Mouse (Mus musculus): ENCODE measurements around the gene Cbfa2t2. TPM values are rescaled to one million over a fixed set of nuclear protein-coding genes. Genes with fewer than 3 reads are reported as not detected.
A peak's percentile ranks its signal among the peaks of the same experiment; 100 is the strongest.

Gene Cbfa2t2
- polyA plus RNA-seq, 1 experiment: 12.6 TPM

GRCm38 (mm10) chr2:154436076-154436457, 214 bp upstream of the Cbfa2t2 start:
- no peaks in the 10 kb centered on the region; the same call in 1 of the 2 replicates for H3K4me1 ChIP-seq (ENCODE audit: control insufficient read depth, insufficient read depth, low read length)
- H3K27me3 ChIP-seq (ENCODE audit: control insufficient read depth, insufficient read depth, low read length): no peaks in the 10 kb centered on the region
- H3K4me3 ChIP-seq (ENCODE audit: control insufficient read depth, low read depth, low read length): peak overlapping the region; percentile 86
- peak overlapping the region; percentile 95 for H3K27ac ChIP-seq (ENCODE audit: control insufficient read depth, insufficient read depth, low read depth, low read length)
- TF ChIP-seq CTCF (IDR thresholded peaks at IDR 0.05; ENCODE audit: control insufficient read depth, insufficient read depth, insufficient replicate concordance, low read depth, low read length) (no peak), POLR2A (IDR thresholded peaks at IDR 0.05; ENCODE audit: control insufficient read depth, low read depth, low read length) (peak; percentile 43; the same call in 1 of the 2 replicates)
- no peaks in the 10 kb centered on the region for H3K36me3 ChIP-seq (ENCODE audit: control insufficient read depth, insufficient read depth, low read length)

GRCm38 (mm10) chr2:154437191-154437527, 878 bp downstream of the Cbfa2t2 start:
- Histone ChIP-seq H3K36me3 (ENCODE audit: control insufficient read depth, insufficient read depth, low read length) (no peaks in the 10 kb centered on the region), H3K27ac (ENCODE audit: control insufficient read depth, insufficient read depth, low read depth, low read length) (peak overlapping the region; percentile 90; the same call in 1 of the 2 replicates)
- TF ChIP-seq POLR2A (IDR thresholded peaks at IDR 0.05; ENCODE audit: control insufficient read depth, low read depth, low read length) (no peak), CTCF (IDR thresholded peaks at IDR 0.05; ENCODE audit: control insufficient read depth, insufficient read depth, insufficient replicate concordance, low read depth, low read length) (no peak)

GRCm38 (mm10) chr2:154440453-154440852, 4.2 kb downstream of the Cbfa2t2 start:
- TF ChIP-seq POLR2A (IDR thresholded peaks at IDR 0.05; ENCODE audit: control insufficient read depth, low read depth, low read length) (no peak), CTCF (IDR thresholded peaks at IDR 0.05; ENCODE audit: control insufficient read depth, insufficient read depth, insufficient replicate concordance, low read depth, low read length) (no peak)
- Histone ChIP-seq H3K27ac (ENCODE audit: control insufficient read depth, insufficient read depth, low read depth, low read length) (no peak overlapping the region), H3K27me3 (ENCODE audit: control insufficient read depth, insufficient read depth, low read length) (no peaks in the 10 kb centered on the region), H3K36me3 (ENCODE audit: control insufficient read depth, insufficient read depth, low read length) (no peaks in the 10 kb centered on the region), H3K4me1 (ENCODE audit: control insufficient read depth, insufficient read depth, low read length) (no peaks in the 10 kb centered on the region; the same call in 1 of the 2 replicates), H3K4me3 (ENCODE audit: control insufficient read depth, low read depth, low read length) (no peak overlapping the region)

More at GRCm38 (mm10) chr2:154437191-154437527, 878 bp downstream of the Cbfa2t2 start:
- Histone ChIP-seq H3K27me3 (ENCODE audit: control insufficient read depth, insufficient read depth, low read length) (no peaks in the 10 kb centered on the region), H3K4me1 (ENCODE audit: control insufficient read depth, insufficient read depth, low read length) (no peaks in the 10 kb centered on the region; the same call in 1 of the 2 replicates), H3K4me3 (ENCODE audit: control insufficient read depth, low read depth, low read length) (peak overlapping the region; percentile 91)

- no peak for TF ChIP-seq POLR2A (IDR thresholded peaks at IDR 0.05; ENCODE audit: control insufficient read depth, low read depth, low read length)
- no peak for TF ChIP-seq CTCF (IDR thresholded peaks at IDR 0.05; ENCODE audit: control insufficient read depth, insufficient read depth, insufficient replicate concordance, low read depth, low read length)
- H3K36me3 ChIP-seq (ENCODE audit: control insufficient read depth, insufficient read depth, low read length): no peaks in the 10 kb centered on the region
- H3K27ac ChIP-seq (ENCODE audit: control insufficient read depth, insufficient read depth, low read depth, low read length): no peak overlapping the region
- no peak overlapping the region for H3K4me3 ChIP-seq (ENCODE audit: control insufficient read depth, low read depth, low read length)
- H3K27me3 ChIP-seq (ENCODE audit: control insufficient read depth, insufficient read depth, low read length): no peaks in the 10 kb centered on the region
- no peaks in the 10 kb centered on the region for H3K4me1 ChIP-seq (ENCODE audit: control insufficient read depth, insufficient read depth, low read length)
Observed at GRCm38 (mm10) chr2:154447821-154448220, 11.5 kb downstream of the Cbfa2t2 start.

- TF ChIP-seq POLR2A (IDR thresholded peaks at IDR 0.05; ENCODE audit: control insufficient read depth, low read depth, low read length) (no peak), CTCF (IDR thresholded peaks at IDR 0.05; ENCODE audit: control insufficient read depth, insufficient read depth, insufficient replicate concordance, low read depth, low read length) (no peak)
- H3K4me1 ChIP-seq (ENCODE audit: control insufficient read depth, insufficient read depth, low read length): no peaks in the 10 kb centered on the region
- H3K4me3 ChIP-seq (ENCODE audit: control insufficient read depth, low read depth, low read length): no peak overlapping the region
- no peaks in the 10 kb centered on the region for H3K27me3 ChIP-seq (ENCODE audit: control insufficient read depth, insufficient read depth, low read length)
- no peak overlapping the region for H3K27ac ChIP-seq (ENCODE audit: control insufficient read depth, insufficient read depth, low read depth, low read length)
- no peaks in the 10 kb centered on the region for H3K36me3 ChIP-seq (ENCODE audit: control insufficient read depth, insufficient read depth, low read length)
Observed at GRCm38 (mm10) chr2:154448633-154449032, 12.4 kb downstream of the Cbfa2t2 start.

DNA sequence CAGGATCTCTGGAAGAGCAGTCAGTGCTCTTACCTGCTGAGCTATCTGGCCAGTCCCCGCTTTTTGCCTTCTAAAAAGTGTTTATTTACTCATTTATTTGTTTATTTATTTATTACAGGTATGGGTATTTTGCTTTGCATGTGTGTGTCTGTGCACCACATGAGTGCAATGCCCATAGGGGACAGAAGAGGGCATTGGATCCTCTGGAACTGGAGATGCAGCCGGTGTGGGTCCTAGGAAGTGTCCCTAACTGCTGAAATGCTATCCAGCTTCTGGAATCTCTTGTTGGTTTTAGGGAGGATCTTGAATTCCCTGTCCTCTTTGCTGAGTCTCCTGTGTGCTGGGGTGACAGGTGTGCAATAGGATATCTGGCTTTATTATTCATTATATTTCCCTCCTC, 16.7 kb downstream of the Cbfa2t2 start:
- TF ChIP-seq CTCF (IDR thresholded peaks at IDR 0.05; ENCODE audit: control insufficient read depth, insufficient read depth, insufficient replicate concordance, low read depth, low read length): no peak
- no peak for TF ChIP-seq POLR2A (IDR thresholded peaks at IDR 0.05; ENCODE audit: control insufficient read depth, low read depth, low read length)
- no peak overlapping the region for H3K4me3 ChIP-seq (ENCODE audit: control insufficient read depth, low read depth, low read length)
- no peaks in the 10 kb centered on the region for H3K36me3 ChIP-seq (ENCODE audit: control insufficient read depth, insufficient read depth, low read length)
- H3K4me1 ChIP-seq (ENCODE audit: control insufficient read depth, insufficient read depth, low read length): no peaks in the 10 kb centered on the region
- H3K27ac ChIP-seq (ENCODE audit: control insufficient read depth, insufficient read depth, low read depth, low read length): no peak overlapping the region
- H3K27me3 ChIP-seq (ENCODE audit: control insufficient read depth, insufficient read depth, low read length): no peaks in the 10 kb centered on the region

- H3K27ac ChIP-seq (ENCODE audit: control insufficient read depth, insufficient read depth, low read depth, low read length): no peak overlapping the region
- H3K4me3 ChIP-seq (ENCODE audit: control insufficient read depth, low read depth, low read length): no peak overlapping the region
- H3K27me3 ChIP-seq (ENCODE audit: control insufficient read depth, insufficient read depth, low read length): no peaks in the 10 kb centered on the region
- no peak for TF ChIP-seq POLR2A (IDR thresholded peaks at IDR 0.05; ENCODE audit: control insufficient read depth, low read depth, low read length)
- TF ChIP-seq CTCF (IDR thresholded peaks at IDR 0.05; ENCODE audit: control insufficient read depth, insufficient read depth, insufficient replicate concordance, low read depth, low read length): no peak
- H3K36me3 ChIP-seq (ENCODE audit: control insufficient read depth, insufficient read depth, low read length): no peaks in the 10 kb centered on the region
- H3K4me1 ChIP-seq (ENCODE audit: control insufficient read depth, insufficient read depth, low read length): no peaks in the 10 kb centered on the region
Observed at GRCm38 (mm10) chr2:154454099-154454498, 17.8 kb downstream of the Cbfa2t2 start.

DNA sequence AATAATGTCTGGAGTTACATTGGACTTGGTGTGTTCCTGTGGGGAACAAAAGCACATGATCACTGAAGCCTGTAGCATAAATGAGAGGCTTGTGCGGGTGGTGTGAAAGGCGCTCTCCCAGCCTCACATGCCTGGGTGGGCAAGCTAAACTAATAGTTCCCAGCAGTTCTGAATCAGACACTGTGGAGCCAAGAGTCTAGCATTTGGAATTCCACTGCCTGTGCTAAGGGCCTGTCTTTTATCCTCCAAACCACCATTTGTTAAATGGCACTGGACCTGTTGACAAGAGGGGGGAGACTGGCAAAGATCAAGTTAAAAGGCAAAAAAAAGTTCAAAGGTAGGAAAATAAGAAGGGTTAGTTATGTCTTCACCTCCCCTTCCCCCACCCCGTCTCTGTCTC, 18.3 kb downstream of the Cbfa2t2 start:
- no peak overlapping the region for H3K4me3 ChIP-seq (ENCODE audit: control insufficient read depth, low read depth, low read length)
- no peak overlapping the region for H3K27ac ChIP-seq (ENCODE audit: control insufficient read depth, insufficient read depth, low read depth, low read length)
- H3K4me1 ChIP-seq (ENCODE audit: control insufficient read depth, insufficient read depth, low read length): no peaks in the 10 kb centered on the region
- no peak for TF ChIP-seq POLR2A (IDR thresholded peaks at IDR 0.05; ENCODE audit: control insufficient read depth, low read depth, low read length)
- no peak for TF ChIP-seq CTCF (IDR thresholded peaks at IDR 0.05; ENCODE audit: control insufficient read depth, insufficient read depth, insufficient replicate concordance, low read depth, low read length)
- no peaks in the 10 kb centered on the region for H3K36me3 ChIP-seq (ENCODE audit: control insufficient read depth, insufficient read depth, low read length)
- no peaks in the 10 kb centered on the region for H3K27me3 ChIP-seq (ENCODE audit: control insufficient read depth, insufficient read depth, low read length)

Measured in testis, adult 2 months (tissue).